Mouse (Mus musculus) thymus, adult 2 months (tissue): ENCODE results near the gene Hoxa7.

ENCODE experiments used
- CTCF ChIP-seq: fragments of 200-500 bp; IDR thresholded peaks from 2 replicates; pipeline ENCODE4 v1.5.1; 2012; ENCODE audit warnings: mild to moderate bottlenecking, control low read depth, low read length, moderate library complexity, borderline replicate concordance; ENCODE audit not compliant: control insufficient read depth, poor library complexity, insufficient read depth; ENCODE audit errors: extremely low read depth
- POLR2A ChIP-seq: fragments of 200-500 bp; IDR thresholded peaks from 2 replicates; pipeline ENCODE4 v1.6.1; 2012; ENCODE audit warnings: mild to moderate bottlenecking, low read length, control low read depth, moderate library complexity; ENCODE audit not compliant: control insufficient read depth, poor library complexity, insufficient read depth; ENCODE audit errors: extremely low read depth

DNA sequence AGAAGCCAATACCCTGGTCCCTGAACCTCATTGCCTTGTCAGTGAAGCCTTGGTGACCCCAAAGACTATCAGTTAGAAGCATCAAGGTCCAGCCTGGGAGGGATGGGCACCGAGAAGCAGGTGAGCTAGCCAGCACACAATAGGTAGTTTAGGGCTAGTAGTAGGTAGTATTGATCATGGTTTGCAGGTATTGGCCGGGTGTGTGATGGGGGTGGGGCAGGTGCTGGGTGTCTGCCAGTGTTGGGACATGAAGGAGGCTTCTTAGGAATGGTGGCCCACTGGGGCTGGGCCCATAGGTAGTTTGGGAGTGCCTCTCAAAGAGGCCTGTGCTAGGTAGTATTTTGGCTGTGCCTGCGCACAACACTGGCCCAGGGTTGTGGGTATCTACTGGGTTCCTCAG, 6.6 kb downstream of the Hoxa7 start:
- TF ChIP-seq CTCF (no peak), POLR2A (no peak)
